Mouse (Mus musculus) liver, embryonic 11.5 days (tissue): ENCODE measurements around the gene Birc5. TPM values are rescaled to one million over a fixed set of nuclear protein-coding genes. Genes with fewer than 3 reads are reported as not detected.

Experiments
- ATAC-seq: fragments of 200-750 bp; cut with Nextera tagmentation; replicated peaks from 2 replicates; pipeline ENCODE4 v1.8.0; 2017; ENCODE audit warnings: moderate number of reproducible peaks, mild to moderate bottlenecking, moderate TSS enrichment, moderate library complexity; ENCODE audit not compliant: low FRiP score
- DNase-seq: peaks from one replicate; pipeline ENCODE4 v3.0.0-alpha.2; 2017; ENCODE audit warnings: low spot score
- H3K27ac ChIP-seq: fragments of 300-500 bp; sonication (generic); 2 replicates; pipeline ENCODE4 v1.5.1; 2014; ENCODE audit warnings: mild to moderate bottlenecking, low read depth, low read length, control low read depth
- H3K27me3 ChIP-seq: fragments of 300-500 bp; sonication (generic); replicated peaks from 2 replicates; pipeline ENCODE4 v1.6.1; 2014; ENCODE audit warnings: low read length, mixed read lengths; ENCODE audit not compliant: control insufficient read depth, insufficient read depth
- H3K36me3 ChIP-seq: fragments of 300-500 bp; sonication (generic); 2 replicates; pipeline ENCODE4 v1.6.1; 2014; ENCODE audit warnings: mild to moderate bottlenecking, low read length, moderate library complexity, mixed read lengths; ENCODE audit not compliant: control insufficient read depth, insufficient read depth
- H3K4me1 ChIP-seq: fragments of 300-500 bp; sonication (generic); replicated peaks from 2 replicates; pipeline ENCODE4 v1.6.1; 2014; ENCODE audit warnings: low read length, mixed read lengths; ENCODE audit not compliant: control insufficient read depth, insufficient read depth
- H3K4me2 ChIP-seq: fragments of 300-500 bp; sonication (generic); 2 replicates; pipeline ENCODE4 v1.6.1; 2014; ENCODE audit warnings: mild to moderate bottlenecking, control low read depth, moderate library complexity
- H3K4me3 ChIP-seq: fragments of 300-500 bp; sonication (generic); 2 replicates; pipeline ENCODE4 v1.5.1; 2014; ENCODE audit warnings: low read depth, low read length, control low read depth
- H3K9ac ChIP-seq: fragments of 300-500 bp; sonication (generic); 2 replicates; pipeline ENCODE4 v1.6.1; 2014; ENCODE audit warnings: low read depth, low read length, control low read depth
- H3K9me3 ChIP-seq: fragments of 300-500 bp; sonication (generic); 2 replicates; pipeline ENCODE4 v1.6.1; 2016; ENCODE audit warnings: low read length, inconsistent platforms, mixed read lengths; ENCODE audit not compliant: control insufficient read depth
- WGBS: fragments of 180-500 bp; shearing (Covaris S2); extraction: QIAGEN DNeasy Blood & Tissue Kit; methylation state at CpG from one replicate; pipeline ENCODE4 v1.1.7; 2014; 5-methylcytosine and 5-hydroxymethylcytosine counted together
- polyA plus RNA-seq: library from polyadenylated mRNA; unstranded; fragments of >200 nt; fragmentation: Nextera tagmentation; extraction: Ambion mirVana; gene quantifications from 2 replicates; pipeline ENCODE4 v1.2.1, GENCODE M21; 2014

Gene Birc5
- polyA plus RNA-seq = 430 and 440 TPM in 2 replicates

- under 1% methylated on average over 50 of the region's 51 CpGs for WGBS
- H3K4me2 ChIP-seq = peak within 1 kb of the TSS; percentile 70
- peak within 1 kb of the TSS; percentile 91 for H3K9ac ChIP-seq
- peaks cover 21% of the 10 kb centered on the region for H3K36me3 ChIP-seq
- no peaks in the 10 kb centered on the region for H3K27me3 ChIP-seq
- ATAC-seq (peak; percentile 90), DNase-seq (peak; percentile 97)
- no peaks in the 10 kb centered on the region for H3K9me3 ChIP-seq
- H3K4me1 ChIP-seq = peaks cover 23% of the 10 kb centered on the region
- peak within 1 kb of the TSS; percentile 92 for H3K27ac ChIP-seq
- peak within 1 kb of the TSS; percentile 86 for H3K4me3 ChIP-seq
Observed at GRCm38 (mm10) chr11:117848985-117849671, at the start of gene Birc5. Birc5 (plus strand) TSS chr11:117849251.

- Histone ChIP-seq H3K27me3 (no peaks in the 10 kb centered on the region), H3K36me3 (peaks cover 3% of the 10 kb centered on the region; the same call in 1 of the 2 replicates), H3K4me2 (peak overlapping the region; percentile 82), H3K27ac (0 out of 2 replicates have a peak overlapping the region, but pooled peaks have one; percentile 87), H3K4me1 (peaks cover 50% of the 10 kb centered on the region), H3K9ac (peak overlapping the region; percentile 66; the same call in 1 of the 2 replicates), H3K4me3 (no peak overlapping the region; the same call in 1 of the 2 replicates), H3K9me3 (no peaks in the 10 kb centered on the region)
- 88% methylated on average over 7 of the region's 7 CpGs for WGBS
- no peak for DNase-seq
- ATAC-seq = no peak
Observed at GRCm38 (mm10) chr11:117800038-117800437, 49.0 kb upstream of the Birc5 start.

DNA sequence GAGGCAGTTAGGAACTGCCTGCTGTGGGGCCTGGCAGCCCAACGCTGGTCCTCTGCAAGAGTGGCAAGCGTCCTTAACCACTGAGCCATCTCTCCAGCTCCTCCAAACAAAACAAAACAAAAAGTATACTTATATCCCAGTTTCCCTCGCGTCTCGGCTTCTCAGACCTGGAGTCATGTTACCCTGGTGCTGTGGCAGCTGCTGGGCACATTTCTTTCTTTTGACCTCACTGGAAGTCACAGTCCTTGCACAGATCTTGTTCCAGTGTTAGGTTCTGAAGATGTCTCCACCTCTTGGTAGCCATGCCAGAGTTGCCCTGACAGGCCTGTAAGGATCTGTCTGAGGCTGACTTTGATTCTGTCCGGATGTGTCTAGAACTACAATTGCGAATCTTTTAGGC lies 47.4 kb upstream of the Birc5 start:
- Histone ChIP-seq H3K9ac (no peak overlapping the region), H3K27ac (no peak overlapping the region), H3K4me3 (peak overlapping the region; percentile 24; the same call in 1 of the 2 replicates), H3K9me3 (no peaks in the 10 kb centered on the region), H3K4me2 (peak overlapping the region; percentile 82), H3K4me1 (peaks cover 40% of the 10 kb centered on the region), H3K36me3 (peaks cover 5% of the 10 kb centered on the region; the same call in 1 of the 2 replicates), H3K27me3 (no peaks in the 10 kb centered on the region)
- WGBS = 84% methylated on average over 7 of the region's 7 CpGs
- ATAC-seq (no peak), DNase-seq (no peak)

DNA sequence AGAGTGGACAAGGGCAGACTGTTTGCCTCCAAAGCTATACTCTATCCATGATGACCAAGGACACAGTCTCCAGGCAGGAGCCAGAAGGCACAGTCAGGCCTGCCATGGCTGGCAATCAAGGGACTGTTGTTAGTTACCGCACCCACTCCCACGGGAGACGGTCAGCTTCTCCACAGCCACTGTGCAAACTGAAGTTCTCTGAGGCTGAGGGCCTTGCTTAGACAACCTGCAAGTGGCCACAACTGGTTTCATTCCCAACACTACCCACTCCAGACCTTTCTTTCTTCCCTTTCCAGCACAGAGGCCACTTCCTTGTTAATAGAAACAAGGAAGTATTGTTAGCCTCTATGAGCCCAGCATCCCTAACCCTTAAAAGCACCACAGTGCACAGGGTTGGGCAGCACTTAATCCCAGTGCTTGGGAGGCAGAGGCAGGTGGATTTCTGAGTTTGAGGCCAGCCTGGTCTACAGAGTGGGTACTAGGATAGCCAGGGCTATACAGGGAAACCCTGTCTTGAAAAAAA lies 45.8 kb upstream of the Birc5 start:
- no peak for ATAC-seq
- DNase-seq = no peak
- H3K9me3 ChIP-seq = no peaks in the 10 kb centered on the region
- H3K4me2 ChIP-seq = peak overlapping the region; percentile 2
- H3K9ac ChIP-seq = no peak overlapping the region
- peaks cover 5% of the 10 kb centered on the region; the same call in 1 of the 2 replicates for H3K36me3 ChIP-seq
- H3K27ac ChIP-seq = peak overlapping the region; percentile 1; the same call in 1 of the 2 replicates
- 84% methylated on average over 3 of the region's 3 CpGs for WGBS
- no peak overlapping the region for H3K4me3 ChIP-seq
- no peaks in the 10 kb centered on the region for H3K27me3 ChIP-seq
- H3K4me1 ChIP-seq = peaks cover 26% of the 10 kb centered on the region

- no peak overlapping the region for H3K9ac ChIP-seq
- no peaks in the 10 kb centered on the region for H3K9me3 ChIP-seq
- H3K4me2 ChIP-seq = no peak overlapping the region
- peaks cover 25% of the 10 kb centered on the region for H3K4me1 ChIP-seq
- ATAC-seq (no peak), DNase-seq (no peak)
- H3K4me3 ChIP-seq = no peak overlapping the region
- whole genome bisulfite sequencing = 95% methylated on average over 6 of the region's 6 CpGs
- no peak overlapping the region for H3K27ac ChIP-seq
- H3K27me3 ChIP-seq = no peaks in the 10 kb centered on the region
- H3K36me3 ChIP-seq = peaks cover 5% of the 10 kb centered on the region; the same call in 1 of the 2 replicates
Observed at GRCm38 (mm10) chr11:117806781-117807180, 42.3 kb upstream of the Birc5 start.

GRCm38 (mm10) chr11:117809407-117810311 lies 39.4 kb upstream of the Birc5 start, which contains the start of the genes Gm20708 and Syngr2:
Gm20708 (plus strand) TSS chr11:117809668.
Syngr2 (plus strand) TSS chr11:117809668.
- peak; percentile 86 for DNase-seq
- H3K4me2 ChIP-seq = peak within 1 kb of the TSS; percentile 99
- H3K9ac ChIP-seq = peak within 1 kb of the TSS; percentile 98
- H3K27me3 ChIP-seq = no peaks in the 10 kb centered on the region
- under 1% methylated on average over 75 of the region's 75 CpGs for WGBS
- peaks cover 25% of the 10 kb centered on the region for H3K36me3 ChIP-seq
- ATAC-seq = peak; percentile 75
- H3K27ac ChIP-seq = peak within 1 kb of the TSS; percentile 92
- H3K4me3 ChIP-seq = peak within 1 kb of the TSS; percentile 98
- peaks cover 22% of the 10 kb centered on the region for H3K4me1 ChIP-seq
- no peaks in the 10 kb centered on the region for H3K9me3 ChIP-seq

GRCm38 (mm10) chr11:117810401-117811046 lies 38.5 kb upstream of the Birc5 start:
- Histone ChIP-seq H3K27ac (peak overlapping the region; percentile 92), H3K36me3 (peaks cover 30% of the 10 kb centered on the region), H3K9ac (peak overlapping the region; percentile 98), H3K4me1 (peaks cover 22% of the 10 kb centered on the region), H3K9me3 (no peaks in the 10 kb centered on the region), H3K4me2 (peak overlapping the region; percentile 99), H3K4me3 (peak overlapping the region; percentile 98), H3K27me3 (no peaks in the 10 kb centered on the region)
- ATAC-seq = peak; percentile 75
- peak; percentile 82 for DNase-seq
- under 1% methylated on average over 21 of the region's 21 CpGs for WGBS

- H3K27ac ChIP-seq = no peak overlapping the region
- DNase-seq (no peak), ATAC-seq (no peak)
- H3K36me3 ChIP-seq = peaks cover 47% of the 10 kb centered on the region
- WGBS = 71% methylated on average over 5 of the region's 5 CpGs
- H3K9ac ChIP-seq = no peak overlapping the region
- H3K4me2 ChIP-seq = no peak overlapping the region
- H3K27me3 ChIP-seq = no peaks in the 10 kb centered on the region
- H3K4me1 ChIP-seq = peaks cover 21% of the 10 kb centered on the region
- H3K4me3 ChIP-seq = no peak overlapping the region
- no peaks in the 10 kb centered on the region for H3K9me3 ChIP-seq
Observed at GRCm38 (mm10) chr11:117813867-117814266, 35.2 kb upstream of the Birc5 start.
